Mouse (Mus musculus): ENCODE data around the gene Gm38431. TPM values are rescaled to one million over a fixed set of nuclear protein-coding genes. Genes with fewer than 3 reads are reported as not detected.

Gm38431 gene
- 1 to 10 TPM in 1 of 2 experiments, under 1 TPM in 1; 0.86 to 1.5 TPM for total RNA-seq (2021)

GRCm38 (mm10) chr9:21091707-21092320 is at the start of gene Gm38431, which contains the start of gene Raver1:
TSS of gene Gm38431 (minus strand) at chr9:21091997.
TSS of gene Raver1 (minus strand) at chr9:21092008.
- peak; percentile 96 for DNase-seq (ENCODE audit: low spot score)
- intact Hi-C loops (cut with DNase I) = no loop called here

GRCm38 (mm10) chr9:21138386-21138785 is 46.6 kb upstream of the Gm38431 start:
- intact Hi-C loops (cut with DNase I) = loop anchor here (2.0 to 5.0 kb wide), 4 partner anchors 66 to 238 kb away; partner anchors contain the start of genes Fdx1l, Gm49373, Icam5 and Mrpl4
- no peak for DNase-seq (ENCODE audit: low spot score)

GRCm38 (mm10) chr9:21137229-21137628 is 45.4 kb upstream of the Gm38431 start:
- intact Hi-C loops (cut with DNase I) = loop anchor here (5.0 kb wide), 3 partner anchors 65 to 135 kb away; partner anchors contain the start of genes Fdx1l, Gm49373, Icam5 and Mrpl4
- no peak for DNase-seq (ENCODE audit: low spot score)

GRCm38 (mm10) chr9:21136401-21136800 is 44.6 kb upstream of the Gm38431 start:
- DNase-seq (ENCODE audit: low spot score) = no peak

GRCm38 (mm10) chr9:21135941-21136381 is 44.2 kb upstream of the Gm38431 start:
- intact Hi-C loops (cut with DNase I) = loop anchor here (5.0 kb wide), 3 partner anchors 64 to 134 kb away; partner anchors contain the start of genes Fdx1l, Gm49373, Icam5 and Mrpl4
- no peak for DNase-seq (ENCODE audit: low spot score)

More at GRCm38 (mm10) chr9:21136401-21136800, 44.6 kb upstream of the Gm38431 start:
- intact Hi-C loops (cut with DNase I) = loop anchor here (5.0 kb wide), 3 partner anchors 64 to 134 kb away; partner anchors contain the start of genes Fdx1l, Gm49373, Icam5 and Mrpl4

- intact Hi-C loops (cut with DNase I) = loop anchor here (5.0 kb wide), 3 partner anchors 63 to 133 kb away; partner anchors contain the start of genes Fdx1l, Gm49373, Icam5 and Mrpl4
Measured at GRCm38 (mm10) chr9:21135329-21135890, 43.6 kb upstream of the Gm38431 start.

GRCm38 (mm10) chr9:21134595-21135328 is 43.0 kb upstream of the Gm38431 start:
- intact Hi-C loops (cut with DNase I) = loop anchor here (5.0 kb wide), 3 partner anchors 62 to 132 kb away; partner anchors contain the start of genes Fdx1l, Gm49373, Icam5 and Mrpl4
- peak; percentile 65 for DNase-seq (ENCODE audit: low spot score)

More at GRCm38 (mm10) chr9:21135329-21135890, 43.6 kb upstream of the Gm38431 start:
- no peak for DNase-seq (ENCODE audit: low spot score)

GRCm38 (mm10) chr9:21133064-21133707 is 41.4 kb upstream of the Gm38431 start:
- intact Hi-C loops (cut with DNase I) = no loop called here
- no peak for DNase-seq (ENCODE audit: low spot score)

- intact Hi-C loops (cut with DNase I) = no loop called here
- DNase-seq (ENCODE audit: low spot score) = no peak
Measured at GRCm38 (mm10) chr9:21132102-21132775, 40.4 kb upstream of the Gm38431 start.

GRCm38 (mm10) chr9:21131059-21131956 is 39.5 kb upstream of the Gm38431 start, which contains the start of gene Tyk2:
TSS of gene Tyk2 (minus strand) at chr9:21131243.
- peak; percentile 92 for DNase-seq (ENCODE audit: low spot score)
- intact Hi-C loops (cut with DNase I) = no loop called here

- intact Hi-C loops (cut with DNase I) = no loop called here
- no peak for DNase-seq (ENCODE audit: low spot score)
Measured at GRCm38 (mm10) chr9:21126259-21126627, 34.4 kb upstream of the Gm38431 start.

GRCm38 (mm10) chr9:21125502-21126258 is 33.9 kb upstream of the Gm38431 start:
- intact Hi-C loops (cut with DNase I) = no loop called here

GRCm38 (mm10) chr9:21124837-21125236 is 33.0 kb upstream of the Gm38431 start:
- DNase-seq (ENCODE audit: low spot score) = no peak
- intact Hi-C loops (cut with DNase I) = no loop called here

More at GRCm38 (mm10) chr9:21125502-21126258, 33.9 kb upstream of the Gm38431 start:
- no peak for DNase-seq (ENCODE audit: low spot score)

GRCm38 (mm10) chr9:21121483-21121882 is 29.7 kb upstream of the Gm38431 start:
- intact Hi-C loops (cut with DNase I) = no loop called here
- no peak for DNase-seq (ENCODE audit: low spot score)

GRCm38 (mm10) chr9:21117073-21117472 is 25.3 kb upstream of the Gm38431 start:
- intact Hi-C loops (cut with DNase I) = no loop called here

GRCm38 (mm10) chr9:21115105-21115504 is 23.3 kb upstream of the Gm38431 start:
- no peak for DNase-seq (ENCODE audit: low spot score)
- intact Hi-C loops (cut with DNase I) = no loop called here

More at GRCm38 (mm10) chr9:21117073-21117472, 25.3 kb upstream of the Gm38431 start:
- DNase-seq (ENCODE audit: low spot score) = no peak

GRCm38 (mm10) chr9:21114190-21114589 is 22.4 kb upstream of the Gm38431 start:
- no peak for DNase-seq (ENCODE audit: low spot score)
- intact Hi-C loops (cut with DNase I) = no loop called here

Measured in heart, postnatal 25 days (tissue).